Mouse (Mus musculus): ENCODE measurements around the gene Cdh13.

The Cdh13 gene

DNA sequence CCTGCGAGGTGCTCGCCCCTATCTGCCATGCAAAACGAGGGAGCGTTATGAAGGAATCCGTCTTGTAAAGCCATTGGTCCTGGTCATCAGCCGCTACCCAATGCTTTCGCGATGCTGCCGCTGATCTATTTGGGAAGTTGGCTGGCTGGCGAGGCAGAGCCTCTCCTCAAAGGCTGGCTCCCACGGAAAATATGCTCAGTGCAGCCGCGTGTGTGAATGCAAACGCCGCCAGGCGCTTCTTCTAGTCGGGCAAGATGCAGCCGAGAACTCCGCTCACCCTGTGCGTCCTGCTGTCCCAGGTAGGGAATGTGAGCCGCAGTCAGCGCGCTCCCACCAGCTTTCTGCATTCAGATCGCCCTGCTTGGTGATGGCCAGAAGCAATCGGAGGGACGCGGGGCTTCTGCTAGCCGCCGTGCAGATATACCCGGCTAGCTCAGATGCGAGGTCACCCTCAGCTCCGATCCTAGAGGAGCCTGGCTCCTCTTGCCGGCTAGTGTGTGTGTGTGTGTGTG, at the start of gene Cdh13:
TSS of gene Cdh13 (plus strand) at position 134 of the 512 bp plus-strand sequence.
- no peak for DNase-seq (ENCODE audit: low read depth, low spot score)

DNA sequence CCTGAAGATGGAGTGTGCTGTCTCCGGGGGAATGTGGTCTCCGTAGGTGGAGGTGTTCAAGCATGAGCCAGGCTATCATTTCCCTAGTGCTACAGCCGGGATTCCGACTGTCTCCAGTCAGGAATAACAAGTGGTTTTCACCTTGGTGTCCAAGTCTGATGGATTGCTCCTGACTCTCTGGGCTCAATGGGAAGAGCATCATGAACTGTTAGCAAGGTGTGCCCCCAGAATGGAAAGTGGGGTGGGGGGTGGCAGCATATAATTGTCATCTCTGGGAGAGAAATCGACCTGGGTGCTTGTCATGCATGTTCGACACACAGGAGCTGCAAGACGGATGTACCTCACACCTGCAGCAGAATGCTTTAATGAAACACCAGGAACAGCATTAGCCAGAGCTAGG, 47.9 kb upstream of the Cdh13 start:
- no peak for DNase-seq (ENCODE audit: low read depth, low spot score)

DNA sequence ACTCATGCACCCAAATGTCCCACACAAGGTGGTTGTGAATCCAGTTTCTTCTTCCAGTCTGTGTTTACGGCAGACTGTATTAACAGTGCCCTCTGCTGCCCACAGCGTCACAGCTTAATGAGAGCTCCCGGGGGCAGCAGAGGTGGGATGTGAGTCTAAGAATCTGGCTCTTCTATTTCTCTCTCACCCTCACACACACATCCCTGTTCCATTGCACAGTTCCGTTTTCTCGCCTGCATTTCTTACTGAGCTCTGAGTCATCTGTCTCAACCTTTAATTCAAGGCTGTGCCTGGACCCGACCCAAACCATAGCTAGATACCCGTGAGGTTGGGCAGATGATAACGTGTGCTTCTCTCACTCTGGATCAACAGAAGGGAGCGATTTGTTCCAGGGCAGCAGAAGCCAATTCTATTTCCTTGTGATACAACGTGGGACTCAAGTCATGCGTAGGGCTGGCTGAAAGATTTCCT, 46.3 kb upstream of the Cdh13 start:
- DNase-seq (ENCODE audit: low read depth, low spot score) = no peak

DNA sequence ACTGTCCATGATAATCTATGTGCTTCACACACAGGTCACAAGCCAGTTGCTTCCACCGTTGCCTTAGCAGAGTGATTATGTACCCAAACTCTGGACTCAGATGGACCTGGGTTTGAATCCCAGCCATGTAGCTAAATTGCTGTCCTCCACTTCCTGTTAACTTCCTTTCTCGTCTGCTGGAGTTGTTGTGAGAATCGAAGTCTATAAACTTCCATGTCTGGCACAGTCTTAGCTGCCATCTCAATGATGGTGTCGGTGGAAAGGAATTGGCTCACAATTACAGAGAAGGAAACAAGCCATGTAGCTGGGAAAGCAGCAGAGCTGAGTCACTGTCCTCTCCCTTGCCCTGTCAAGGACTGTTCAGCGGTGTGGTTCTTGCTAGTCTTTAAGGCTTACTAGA, 45.4 kb upstream of the Cdh13 start:
- DNase-seq (ENCODE audit: low read depth, low spot score) = no peak

DNA sequence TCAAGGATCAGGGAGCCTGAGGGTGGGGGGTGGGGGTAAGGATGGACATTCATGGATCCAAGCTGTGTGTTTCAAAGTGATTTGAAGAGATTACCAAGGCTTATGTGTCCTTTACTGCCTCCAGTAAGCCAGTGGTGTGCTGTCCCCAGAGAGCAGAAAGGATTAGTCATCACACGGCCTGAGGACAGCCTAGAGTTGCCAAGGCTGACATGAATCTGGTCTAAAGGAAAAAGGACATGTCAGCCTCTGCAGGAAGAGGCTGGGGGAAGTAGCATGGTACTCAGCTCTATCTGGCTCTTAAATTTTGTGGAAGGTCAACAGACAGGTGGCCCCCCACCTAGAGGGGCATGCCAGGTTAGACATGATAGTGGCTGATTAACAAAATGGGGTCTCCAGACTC, 44.3 kb upstream of the Cdh13 start:
- no peak for DNase-seq (ENCODE audit: low read depth, low spot score)

DNA sequence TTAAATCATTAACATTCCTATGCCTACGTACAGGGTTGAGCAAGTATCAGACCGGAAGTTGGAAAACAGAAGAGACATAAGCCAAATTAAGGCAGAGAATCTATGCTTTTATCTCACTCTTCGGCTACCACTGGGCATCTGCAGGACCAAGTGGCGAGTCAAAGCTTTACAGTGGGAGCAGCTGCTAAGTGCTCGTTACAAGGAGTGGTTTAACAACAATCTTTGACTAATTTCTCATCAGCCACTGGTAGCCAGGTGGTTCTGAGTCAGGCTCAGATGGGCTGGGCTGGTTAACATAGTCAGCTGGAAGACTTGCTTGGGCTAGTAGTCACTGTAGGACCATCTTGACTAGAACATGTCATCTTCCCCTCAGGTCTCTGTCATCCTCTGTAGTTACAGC, 34.2 kb upstream of the Cdh13 start:
- no peak for DNase-seq (ENCODE audit: low read depth, low spot score)

DNA sequence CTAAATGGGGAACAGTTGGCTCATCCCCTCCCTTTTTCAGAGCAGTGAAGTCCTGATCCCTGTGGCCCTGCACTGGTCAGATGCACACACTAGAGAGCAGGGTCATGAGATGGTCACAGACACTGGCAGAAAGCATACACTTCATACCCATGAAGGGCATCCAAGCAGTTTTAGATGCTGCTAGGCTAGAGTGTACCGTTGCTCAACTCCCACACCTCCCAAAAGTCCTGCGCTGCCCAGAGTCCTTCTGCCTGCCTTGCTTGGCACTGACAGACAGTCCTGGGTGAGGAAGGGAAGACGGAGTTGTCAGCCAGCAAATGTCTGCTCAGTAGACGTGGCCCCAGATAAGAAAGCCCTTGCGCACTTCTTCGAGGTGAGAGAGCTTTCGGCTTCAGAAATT, 33.6 kb upstream of the Cdh13 start:
- no peak for DNase-seq (ENCODE audit: low read depth, low spot score)

DNA sequence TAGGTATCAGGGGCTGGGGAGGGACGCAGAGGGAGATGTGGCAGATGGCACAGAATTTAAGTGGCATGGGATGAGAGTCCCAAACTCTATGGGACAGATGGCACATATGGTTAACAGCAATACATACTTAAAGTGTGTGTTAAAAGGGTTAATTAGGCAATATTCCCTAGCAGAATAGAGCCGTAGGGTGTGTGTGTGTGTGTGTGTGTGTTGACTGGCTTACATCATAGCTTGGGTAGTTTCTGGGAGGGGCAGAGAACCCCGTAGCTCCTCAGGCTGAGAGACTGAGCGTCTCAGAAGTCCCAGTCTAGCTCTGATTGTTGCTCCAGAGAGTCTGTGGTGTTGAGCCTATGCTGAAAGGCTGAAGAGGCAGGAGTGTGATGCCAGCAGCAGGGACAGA, 20.4 kb upstream of the Cdh13 start:
- DNase-seq (ENCODE audit: low read depth, low spot score) = no peak

DNA sequence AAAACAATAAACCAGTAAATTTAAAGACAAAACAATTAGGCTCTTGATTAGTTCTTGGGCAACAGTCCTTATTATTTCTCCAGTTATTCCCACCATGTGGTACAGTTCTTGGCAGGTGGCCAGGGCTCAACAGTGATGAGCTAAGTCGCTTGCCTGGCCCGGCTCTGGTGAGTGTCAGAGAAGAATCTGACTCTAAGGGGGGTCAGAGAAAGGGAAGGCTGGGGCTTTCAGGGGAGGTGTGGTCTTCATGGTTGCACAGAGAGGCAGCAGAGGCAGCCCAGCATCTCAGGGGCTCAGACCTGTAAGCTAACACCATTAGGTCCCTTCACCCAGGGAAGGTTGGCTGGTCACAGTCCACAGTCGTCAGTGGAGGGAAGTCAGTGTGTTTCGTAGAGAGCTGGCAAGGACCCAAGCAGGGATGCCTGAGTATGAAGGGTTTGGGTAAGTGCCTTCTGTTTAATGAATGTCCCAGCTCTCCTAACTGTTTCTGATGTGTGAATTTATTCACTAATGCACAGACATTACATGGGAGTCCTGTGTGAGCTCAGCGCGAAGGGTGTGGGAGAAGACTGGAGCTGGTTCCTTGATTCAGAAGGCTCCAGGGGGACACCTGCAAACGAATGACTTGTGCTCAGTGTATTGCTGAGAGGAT, 12.7 kb upstream of the Cdh13 start:
- DNase-seq (ENCODE audit: low read depth, low spot score) = no peak

DNA sequence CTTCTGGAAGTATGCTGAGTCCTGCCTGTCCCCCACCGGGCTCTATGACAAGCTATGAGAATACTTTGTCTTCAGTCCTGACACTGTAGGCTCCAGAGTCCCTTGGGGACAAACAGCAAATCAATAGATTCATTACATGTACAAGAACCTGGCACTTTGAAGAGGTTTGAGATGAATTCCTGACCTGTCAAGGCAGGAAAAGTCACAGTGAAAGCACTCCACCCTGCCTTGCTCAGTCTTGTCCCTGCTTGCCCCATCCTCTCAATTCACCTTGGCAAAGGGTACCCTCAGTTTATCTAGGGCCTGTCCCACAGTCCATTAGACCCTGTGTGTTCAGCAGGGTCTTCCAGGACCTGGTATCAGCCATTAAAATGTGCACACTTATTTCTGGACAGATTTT, 11.0 kb upstream of the Cdh13 start:
- DNase-seq (ENCODE audit: low read depth, low spot score) = no peak

DNA sequence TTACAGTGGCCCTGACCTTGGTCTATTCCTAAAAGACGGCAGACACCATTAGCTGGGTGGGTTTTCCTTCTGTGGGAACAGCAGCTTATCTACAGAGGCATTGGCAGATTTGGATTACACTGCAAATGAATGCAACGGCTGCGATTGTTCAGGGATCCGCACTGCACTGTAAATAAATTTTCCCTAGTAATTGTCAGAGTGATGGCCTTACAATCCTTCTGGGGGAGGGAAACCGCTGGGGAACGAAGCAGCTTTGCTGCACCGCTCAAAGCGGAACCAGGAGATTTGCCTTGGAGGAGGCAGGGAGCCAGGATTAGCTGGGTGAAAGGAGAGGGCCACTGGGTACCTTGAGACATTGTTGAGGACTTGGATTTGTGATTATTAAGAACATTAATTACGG, 9.3 kb upstream of the Cdh13 start:
- DNase-seq (ENCODE audit: low read depth, low spot score) = no peak

DNA sequence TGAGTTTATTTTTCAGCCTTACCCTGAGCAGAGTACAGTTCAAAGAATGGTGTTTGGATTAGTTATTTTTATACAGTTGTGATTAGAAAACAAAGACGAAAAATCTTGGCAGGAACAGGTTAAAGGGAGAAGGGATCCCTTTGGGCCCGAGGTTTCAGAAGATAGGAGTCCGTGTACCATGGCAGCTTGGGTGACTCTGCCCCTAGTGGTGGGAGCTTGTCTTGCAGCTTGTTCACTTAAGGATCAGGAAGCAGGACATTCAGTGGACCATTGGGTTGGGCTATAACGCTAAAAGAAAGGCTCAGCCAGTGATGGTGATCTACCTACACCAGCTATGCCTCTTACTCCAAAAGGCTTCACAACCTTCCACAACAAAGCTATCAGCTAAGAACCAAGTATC, 8.8 kb upstream of the Cdh13 start:
- peak; percentile 35 for DNase-seq (ENCODE audit: low read depth, low spot score)

DNA sequence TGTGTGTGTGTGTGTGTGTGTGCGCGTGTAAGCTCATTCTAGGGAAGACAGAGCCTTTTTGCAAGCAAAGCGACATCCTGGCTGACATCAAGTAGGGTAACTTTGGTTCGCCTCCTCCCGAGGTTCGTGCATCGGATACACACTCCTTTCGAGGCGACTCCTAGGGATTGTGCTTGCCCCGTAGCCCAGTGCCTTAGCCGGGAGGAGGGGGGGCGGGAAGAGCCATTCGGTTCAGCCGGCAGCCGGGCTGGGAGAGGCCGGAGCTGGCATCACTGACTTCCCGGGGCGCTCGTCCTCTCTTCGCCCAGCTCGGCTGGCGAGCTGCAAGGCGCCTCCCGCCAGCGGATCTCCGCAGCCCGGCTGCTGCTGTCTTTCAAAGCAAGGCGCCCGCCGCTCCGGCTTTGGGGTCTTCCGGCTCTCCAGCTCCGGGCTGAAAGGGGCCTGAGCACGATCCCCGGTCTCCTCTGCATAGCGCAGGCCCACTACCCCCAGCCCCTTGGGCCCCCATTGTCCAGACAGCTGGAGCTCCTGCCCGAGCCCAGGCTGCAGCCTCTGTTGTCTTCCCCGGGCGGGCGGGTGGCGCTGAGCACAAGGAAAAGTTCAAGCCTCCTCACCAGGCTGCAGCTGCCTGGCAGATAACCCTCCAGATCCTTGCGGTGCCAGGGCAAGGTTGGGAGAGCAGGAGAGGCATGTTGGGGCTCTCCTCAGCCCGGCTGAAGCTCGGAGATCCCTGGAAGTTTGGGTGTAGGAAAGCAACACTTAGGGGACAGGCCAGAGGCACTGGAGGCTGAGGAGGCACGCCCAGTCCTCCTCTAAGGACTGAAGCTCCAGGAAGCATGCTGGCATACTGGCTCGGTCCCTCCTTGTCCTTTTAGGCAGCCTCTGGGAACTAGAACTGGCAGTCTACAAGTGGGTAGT, 838 bp downstream of the Cdh13 start:
- no peak for DNase-seq (ENCODE audit: low read depth, low spot score)

DNA sequence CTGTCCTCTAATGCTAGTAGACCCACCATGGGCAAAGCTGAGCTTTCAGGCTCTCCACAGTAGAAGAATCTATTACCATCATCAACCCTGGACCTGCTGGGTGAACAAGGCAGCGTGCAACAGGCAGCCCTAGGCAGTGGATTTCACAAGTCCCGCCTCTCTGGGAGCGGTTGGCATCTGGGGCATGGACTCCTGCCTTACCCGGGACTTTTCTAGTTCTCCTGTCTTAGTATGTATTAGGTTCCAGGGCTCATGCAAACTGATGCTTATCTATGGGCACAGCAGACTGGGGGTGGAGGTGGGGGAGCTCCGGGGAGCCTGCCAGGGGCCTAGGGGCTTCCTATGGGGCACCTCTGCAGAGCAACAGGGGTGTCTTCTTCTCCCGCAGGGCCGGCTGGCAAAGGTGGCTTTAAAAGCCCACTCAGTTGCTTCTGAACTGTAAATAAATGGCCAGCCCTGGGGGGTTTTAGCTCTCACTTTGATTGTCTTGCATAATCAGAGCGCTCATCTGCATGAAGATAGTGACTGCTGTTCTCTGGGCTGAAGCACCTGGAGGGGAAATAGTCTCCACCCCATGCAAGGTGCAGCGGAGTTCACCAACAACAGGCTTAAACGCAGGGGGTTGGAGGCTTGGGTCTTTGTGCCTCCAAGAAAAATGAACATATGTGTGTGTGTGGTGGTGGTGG, 2.2 kb downstream of the Cdh13 start:
- DNase-seq (ENCODE audit: low read depth, low spot score) = no peak

DNA sequence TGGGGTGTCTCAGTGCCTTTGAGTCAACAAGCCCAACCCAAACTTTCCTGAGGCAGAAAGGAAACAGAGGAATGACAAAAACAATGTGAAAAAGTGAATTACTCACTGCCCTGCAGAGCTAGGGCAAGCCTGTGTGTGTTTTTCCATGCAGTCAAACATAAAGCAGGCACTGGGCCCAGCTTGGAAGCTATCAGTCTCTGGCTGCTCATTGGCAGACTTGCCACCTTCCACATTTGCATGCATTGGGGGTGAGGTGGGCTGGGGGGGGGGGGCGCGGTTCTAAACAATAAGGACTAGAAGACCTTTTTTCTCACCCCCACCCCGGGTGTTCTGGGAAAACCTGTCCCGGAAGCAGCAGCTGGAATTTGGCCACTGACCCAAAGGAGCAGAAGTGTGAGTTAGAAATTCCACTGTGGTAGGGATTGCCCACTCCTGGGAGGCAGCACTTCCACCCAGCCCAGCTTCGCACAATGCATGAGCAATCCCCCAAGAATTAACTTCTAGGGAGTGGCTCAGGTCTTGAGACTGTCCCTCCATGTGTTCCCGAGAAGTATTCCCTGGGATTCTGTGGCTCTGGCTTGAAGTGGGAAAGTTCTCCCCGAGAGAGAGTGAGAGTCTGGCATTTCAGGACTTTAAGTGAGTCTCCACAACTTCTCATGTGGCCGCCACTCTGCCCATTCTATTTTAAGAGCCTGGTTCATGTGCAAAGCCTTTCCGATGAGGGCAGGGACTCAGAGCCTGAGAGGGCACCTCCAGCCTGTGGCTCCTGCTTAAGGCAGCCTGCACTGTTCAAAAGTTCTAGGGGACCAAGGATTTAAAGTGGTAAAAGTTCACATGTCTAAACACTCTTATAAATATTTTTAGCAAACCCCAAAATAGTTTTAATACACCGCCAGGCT, 3.0 kb downstream of the Cdh13 start:
- DNase-seq (ENCODE audit: low read depth, low spot score) = no peak

DNA sequence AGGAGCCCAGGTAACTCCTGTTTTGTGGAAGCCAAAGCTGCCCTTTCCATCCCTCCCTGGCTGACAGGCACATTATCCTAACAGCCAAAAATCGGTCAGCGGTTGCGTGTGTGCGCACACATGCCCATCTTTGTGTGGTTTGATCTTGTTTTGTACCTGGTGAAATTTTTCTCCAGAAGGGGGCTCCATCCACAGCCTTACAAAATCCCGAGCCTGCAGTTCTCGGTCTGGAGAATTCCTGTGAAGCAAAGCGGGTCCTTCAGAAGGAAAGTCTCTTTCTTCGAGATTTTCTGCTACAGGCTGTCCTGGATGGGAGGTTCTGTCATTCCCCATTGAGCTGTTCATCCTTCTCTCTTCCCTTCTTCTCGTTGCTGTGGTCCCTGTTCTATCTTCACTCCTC, 4.0 kb downstream of the Cdh13 start:
- no peak for DNase-seq (ENCODE audit: low read depth, low spot score)

DNA sequence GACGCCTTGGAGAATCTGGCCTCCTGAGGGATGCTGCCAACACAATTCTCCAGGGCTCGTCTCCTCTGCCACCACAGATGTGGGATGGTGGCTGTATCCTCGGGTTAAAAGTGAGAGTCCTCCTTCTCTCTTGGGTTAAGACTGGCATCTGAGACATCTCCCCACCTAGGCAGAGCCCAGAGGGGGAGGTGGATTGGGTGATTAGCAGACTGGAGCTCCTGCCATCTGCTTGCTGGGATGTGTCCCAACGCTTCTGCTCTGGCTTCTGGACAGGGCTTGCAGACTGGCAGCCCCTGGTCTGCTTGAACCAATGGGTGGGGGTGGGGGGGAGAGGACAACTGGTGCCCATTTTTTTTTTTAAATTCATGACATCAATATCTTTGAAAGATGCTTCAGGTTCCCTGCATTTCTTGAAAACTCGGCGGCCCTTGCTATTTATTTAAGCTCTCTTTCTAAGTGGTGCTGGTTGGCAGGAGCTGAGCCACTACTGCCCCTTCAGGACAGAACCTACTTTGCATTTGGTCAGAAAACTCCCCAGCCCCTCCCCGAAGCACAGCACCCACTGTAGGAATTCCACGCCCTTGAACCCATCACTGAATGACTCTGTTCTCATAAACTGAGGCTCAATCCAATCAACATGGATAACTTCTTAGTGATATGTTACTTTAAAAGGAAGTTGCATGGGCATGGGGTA, 4.9 kb downstream of the Cdh13 start:
- DNase-seq (ENCODE audit: low read depth, low spot score) = no peak

DNA sequence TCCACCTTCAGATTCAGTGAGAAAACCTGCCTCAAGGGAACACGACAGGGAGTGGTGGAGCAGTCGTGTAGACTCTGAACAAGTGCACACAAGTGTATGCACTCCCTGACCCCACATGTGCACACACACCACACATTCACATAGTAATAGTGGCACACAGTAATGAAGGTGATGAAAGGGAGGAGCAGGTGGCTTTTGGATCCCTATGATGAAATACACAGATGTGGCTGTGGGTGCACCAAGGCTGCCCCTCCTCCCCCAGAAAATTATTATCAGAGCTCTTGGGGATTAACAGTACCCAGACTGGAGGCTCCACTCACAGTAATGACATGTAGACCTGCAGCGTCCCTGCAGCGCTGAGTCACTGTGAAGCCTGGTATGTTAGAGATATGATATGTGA, 5.6 kb downstream of the Cdh13 start:
- no peak for DNase-seq (ENCODE audit: low read depth, low spot score)

DNA sequence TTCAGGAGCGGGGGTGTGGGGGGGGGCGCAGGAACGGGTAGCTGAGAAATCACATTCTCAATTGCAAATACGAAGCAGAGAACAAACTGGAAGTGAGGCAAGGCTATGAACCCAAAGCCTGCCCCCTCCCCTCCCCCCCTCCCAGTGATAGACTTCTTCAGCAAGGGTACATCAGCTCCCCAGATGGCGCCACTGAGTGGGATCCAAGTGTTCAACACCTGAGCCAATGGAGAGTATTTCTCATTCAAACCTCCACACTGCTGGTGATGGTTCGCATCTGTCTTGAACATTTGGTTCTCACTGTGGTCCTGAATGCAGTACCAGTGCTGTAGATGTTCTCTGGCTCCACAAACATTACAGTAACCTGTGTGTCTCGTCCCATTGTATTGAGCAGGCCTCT, 6.0 kb downstream of the Cdh13 start:
- no peak for DNase-seq (ENCODE audit: low read depth, low spot score)

DNA sequence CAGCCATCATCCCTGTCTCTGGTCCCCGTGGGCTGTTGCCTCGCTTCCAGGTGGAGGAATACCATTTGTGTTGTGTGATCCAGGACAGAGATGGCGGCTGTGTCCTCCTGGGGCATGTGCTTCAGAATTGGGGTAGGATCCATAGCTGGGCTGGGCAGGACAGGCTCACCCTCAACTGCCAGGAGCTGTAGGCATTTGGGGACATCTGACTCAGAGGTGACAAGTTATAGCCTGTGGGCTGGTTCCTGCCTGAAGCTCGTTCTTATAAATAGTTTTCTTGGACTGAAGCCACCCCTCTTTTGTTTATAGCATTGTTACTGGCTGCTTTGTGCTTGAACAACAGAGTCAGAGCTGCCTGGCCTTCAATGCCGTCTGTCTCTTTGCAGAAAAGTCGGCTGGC, 6.7 kb downstream of the Cdh13 start:
- no peak for DNase-seq (ENCODE audit: low read depth, low spot score)

DNA sequence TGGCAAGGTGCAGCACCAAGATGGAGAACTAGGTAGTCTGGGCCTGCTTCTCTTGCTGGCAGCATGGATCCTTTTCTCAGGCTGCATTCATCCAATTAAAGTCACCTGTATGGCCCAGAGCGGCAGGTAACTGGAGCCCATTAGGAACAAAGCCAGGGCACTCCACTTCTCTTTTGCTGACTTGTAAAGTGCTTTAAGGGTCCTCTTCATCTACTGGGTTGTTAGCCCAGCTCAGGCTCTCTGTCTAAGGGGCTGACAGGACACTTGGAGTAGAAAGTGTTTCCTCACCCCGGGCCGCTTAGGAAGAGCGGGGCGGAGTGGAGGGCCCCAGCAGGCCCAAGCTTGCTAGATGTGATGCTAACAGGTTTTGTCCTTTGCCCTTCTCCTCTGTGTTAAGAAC, 12.9 kb downstream of the Cdh13 start:
- DNase-seq (ENCODE audit: low read depth, low spot score) = no peak
